Mouse (Mus musculus) intestine, embryonic 16.5 days (tissue): Measurements from ENCODE around the gene Selenof. TPM values are rescaled to one million over a fixed set of nuclear protein-coding genes. Genes with fewer than 3 reads are reported as not detected.
"Not testable (repeated sequence)": the region's sequence is repeated elsewhere in the genome, so short reads cannot be mapped to it uniquely, and the experiment has no call there.

Source experiments
- ATAC-seq: fragments of 200-750 bp; cut with Nextera tagmentation; 2 replicates; pipeline ENCODE4 v1.8.0; 2017; ENCODE audit warnings: moderate TSS enrichment, moderate library complexity
- H3K27ac ChIP-seq: fragments of 300-500 bp; sonication (generic); 2 replicates; pipeline ENCODE4 v1.5.1; 2014; ENCODE audit warnings: mild to moderate bottlenecking, low read length
- H3K27me3 ChIP-seq: fragments of 300-500 bp; sonication (generic); replicated peaks from 2 replicates; pipeline ENCODE4 v1.6.1; 2014; ENCODE audit warnings: low read length, control low read depth, mixed read lengths; ENCODE audit not compliant: control insufficient read depth, insufficient read depth
- H3K36me3 ChIP-seq: fragments of 300-500 bp; sonication (generic); 2 replicates; pipeline ENCODE4 v1.6.1; 2014; ENCODE audit warnings: low read length, control low read depth; ENCODE audit not compliant: control insufficient read depth, insufficient read depth
- H3K4me1 ChIP-seq: fragments of 300-500 bp; sonication (generic); 2 replicates; pipeline ENCODE4 v1.6.1; 2014; ENCODE audit warnings: low read length, control low read depth, mixed read lengths; ENCODE audit not compliant: control insufficient read depth, insufficient read depth
- H3K4me2 ChIP-seq: fragments of 300-500 bp; sonication (generic); 2 replicates; pipeline ENCODE4 v1.6.1; 2014; ENCODE audit warnings: low read depth, low read length, control low read depth
- H3K4me3 ChIP-seq: fragments of 300-500 bp; sonication (generic); 2 replicates; pipeline ENCODE4 v1.5.1; 2014; ENCODE audit warnings: mild to moderate bottlenecking, low read length
- H3K9ac ChIP-seq: fragments of 300-500 bp; sonication (generic); 2 replicates; pipeline ENCODE4 v1.6.1; 2014; ENCODE audit warnings: low read depth, low read length
- H3K9me3 ChIP-seq: fragments of 300-500 bp; sonication (generic); 2 replicates; pipeline ENCODE4 v1.6.1; 2016; ENCODE audit warnings: low read length, control low read depth; ENCODE audit not compliant: control insufficient read depth
- WGBS: fragments of 180-500 bp; shearing (Covaris S2); extraction: QIAGEN DNeasy Blood & Tissue Kit; methylation state at CpG from one replicate; pipeline ENCODE4 v1.1.7; 2014; 5-methylcytosine and 5-hydroxymethylcytosine counted together
- polyA plus RNA-seq: library from polyadenylated mRNA; unstranded; fragments of >200 nt; fragmentation: Nextera tagmentation; extraction: Ambion mirVana; gene quantifications from 2 replicates; pipeline ENCODE4 v1.2.1, GENCODE M21; 2015

Gene Selenof
- polyA plus RNA-seq, 1 experiment from 2014 or later, result 626 TPM

DNA sequence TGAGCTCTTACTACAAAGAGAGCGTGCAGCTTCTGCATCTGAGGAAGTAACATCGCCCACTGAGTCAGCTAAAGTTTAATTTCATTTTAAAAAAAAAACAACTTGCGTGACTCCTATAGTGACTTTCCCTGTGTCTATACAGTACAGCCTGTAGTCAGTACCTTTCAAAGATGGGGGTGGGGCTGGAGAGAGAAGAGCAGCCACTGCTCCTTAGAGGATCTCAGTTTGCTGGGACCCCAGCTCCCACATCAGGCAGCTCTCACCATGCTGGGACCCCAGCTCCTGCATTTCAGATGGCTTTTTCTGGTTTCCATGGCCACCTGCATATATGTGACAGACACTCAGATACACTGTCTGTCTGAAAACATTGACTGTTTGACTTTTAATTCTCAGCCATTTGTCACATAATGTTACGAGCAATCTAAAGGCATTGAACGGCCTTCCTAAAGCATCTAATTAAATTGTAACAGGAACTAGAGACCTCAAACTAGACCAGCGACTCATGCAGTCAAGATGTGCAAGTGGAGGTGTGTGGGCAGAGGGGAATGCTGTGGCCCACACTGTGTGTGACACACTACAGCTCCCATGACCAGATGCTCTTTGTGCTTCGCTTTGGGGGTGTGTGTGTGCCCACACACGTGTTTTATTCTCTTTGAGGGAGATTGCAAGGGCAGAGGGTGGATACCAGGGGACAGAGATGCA lies 19.2 kb downstream of the Selenof start:
- Histone ChIP-seq H3K4me1 (peaks cover 7% of the 10 kb centered on the region; the same call in 1 of the 2 replicates), H3K4me3 (no peak overlapping the region), H3K27ac (no peak overlapping the region), H3K36me3 (peaks cover 5% of the 10 kb centered on the region; the same call in 1 of the 2 replicates), H3K27me3 (no peaks in the 10 kb centered on the region), H3K9me3 (no peaks in the 10 kb centered on the region), H3K4me2 (no peak overlapping the region), H3K9ac (no peak overlapping the region)
- whole genome bisulfite sequencing, result 86% methylated on average over 8 of the region's 8 CpGs
- no peak for ATAC-seq

DNA sequence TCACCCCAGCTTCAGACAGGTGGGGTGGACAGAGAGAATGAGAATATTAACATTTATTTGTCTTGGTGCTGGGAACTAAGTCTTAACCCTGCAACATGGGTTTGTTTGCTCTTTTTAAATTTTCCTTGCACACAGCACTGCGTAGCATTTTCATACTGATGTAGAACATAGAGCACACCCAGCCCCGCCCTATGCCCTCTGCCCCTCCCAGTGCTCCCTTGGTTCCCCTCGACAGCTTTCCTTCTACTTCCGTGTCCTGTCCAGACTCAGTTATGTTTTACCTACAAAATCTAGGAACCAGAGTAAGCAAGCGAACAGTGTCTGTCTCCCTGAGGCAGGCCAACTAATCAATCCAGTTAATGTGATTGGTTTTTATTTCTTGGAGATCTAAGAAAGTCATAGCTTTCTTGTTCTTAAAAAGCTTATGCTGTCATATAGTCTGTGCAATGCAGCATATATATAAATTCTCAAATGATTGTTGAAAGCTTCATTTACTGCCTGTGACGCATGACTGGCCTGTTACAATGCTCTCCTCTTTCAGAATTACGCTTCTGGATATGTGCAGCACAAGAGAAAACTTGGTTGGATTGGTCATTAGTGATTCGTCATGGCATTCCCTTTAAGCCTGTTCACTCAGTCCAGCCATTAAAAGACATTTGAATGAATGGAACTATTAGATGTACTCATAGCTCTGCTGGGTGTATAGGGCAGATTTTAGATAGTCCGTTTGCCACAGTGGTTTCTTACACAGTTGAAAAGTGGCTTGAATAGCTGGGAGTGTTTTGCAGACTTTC lies 23.1 kb downstream of the Selenof start:
- ATAC-seq, result peak; percentile 86
- Histone ChIP-seq H3K27me3 (no peaks in the 10 kb centered on the region), H3K4me1 (peaks cover 4% of the 10 kb centered on the region; the same call in 1 of the 2 replicates), H3K9me3 (no peaks in the 10 kb centered on the region), H3K4me2 (no peak overlapping the region), H3K4me3 (no peak overlapping the region), H3K9ac (no peak overlapping the region), H3K36me3 (peaks cover 11% of the 10 kb centered on the region), H3K27ac (no peak overlapping the region)
- 77% methylated on average over 9 of the region's 9 CpGs for WGBS

DNA sequence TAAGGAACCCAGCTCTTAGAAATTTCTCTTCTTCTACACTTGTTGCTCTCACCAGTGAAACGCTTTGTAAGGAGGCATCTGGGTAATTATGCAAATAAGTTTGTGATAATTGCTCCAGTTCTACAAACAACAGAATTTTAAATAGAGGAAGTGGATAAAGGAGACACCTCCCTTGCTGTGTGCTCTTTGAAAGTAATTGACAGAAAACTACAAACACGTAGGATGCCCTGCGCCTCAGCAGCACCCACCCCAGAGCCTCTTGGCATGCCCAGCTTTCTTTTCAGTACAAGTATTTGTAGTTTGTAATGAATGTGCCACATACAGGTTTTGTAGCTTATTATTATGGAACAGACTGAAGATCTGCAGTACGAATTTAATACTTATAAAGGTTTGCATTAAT lies 27.0 kb downstream of the Selenof start:
- no peak for ATAC-seq
- H3K9me3 ChIP-seq, result no peaks in the 10 kb centered on the region
- no peak overlapping the region for H3K9ac ChIP-seq
- no peak overlapping the region for H3K4me3 ChIP-seq
- no peak overlapping the region for H3K27ac ChIP-seq
- 82% methylated on average over 4 of the region's 4 CpGs for WGBS
- H3K4me2 ChIP-seq, result no peak overlapping the region
- H3K4me1 ChIP-seq, result peaks cover 4% of the 10 kb centered on the region; the same call in 1 of the 2 replicates
- H3K36me3 ChIP-seq, result peaks cover 9% of the 10 kb centered on the region; the same call in 1 of the 2 replicates
- H3K27me3 ChIP-seq, result no peaks in the 10 kb centered on the region

DNA sequence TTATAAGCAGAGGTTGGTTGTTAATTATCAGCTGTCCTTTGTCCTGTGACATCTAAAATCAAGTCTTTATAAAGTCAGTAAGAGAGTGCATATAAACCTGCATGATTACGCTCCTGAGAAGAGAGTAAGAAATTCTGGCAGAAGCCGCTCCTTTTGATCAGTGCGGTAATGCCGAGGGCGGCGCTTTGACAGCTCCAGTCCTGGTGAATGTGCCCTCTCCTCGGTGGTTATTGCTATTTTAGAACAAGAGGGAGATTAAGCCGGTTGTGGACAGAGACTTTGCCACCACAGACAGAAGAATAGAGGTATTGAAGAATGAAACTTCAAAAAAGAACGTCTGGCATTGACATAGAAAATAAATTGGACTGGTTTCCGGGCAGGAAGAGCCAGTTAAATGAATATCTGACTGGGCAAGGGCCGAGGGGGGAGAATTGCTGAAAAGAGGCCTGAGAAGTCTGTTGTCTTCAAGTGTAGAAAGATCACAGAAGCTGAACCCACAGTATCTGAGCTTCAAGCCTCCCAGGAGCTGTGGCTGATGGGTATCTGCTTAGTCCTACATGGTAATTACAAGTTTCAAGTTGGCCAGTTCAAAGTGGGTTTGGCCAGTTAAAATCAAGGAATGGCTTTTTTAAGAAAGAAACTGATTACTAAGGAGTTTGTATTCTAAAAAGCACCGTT lies 27.8 kb downstream of the Selenof start:
- H3K36me3 ChIP-seq, result peaks cover 9% of the 10 kb centered on the region; the same call in 1 of the 2 replicates
- no peak overlapping the region for H3K4me2 ChIP-seq
- no peak overlapping the region for H3K4me3 ChIP-seq
- peaks cover 2% of the 10 kb centered on the region; the same call in 1 of the 2 replicates for H3K4me1 ChIP-seq
- no peak overlapping the region for H3K9ac ChIP-seq
- 77% methylated on average over 12 of the region's 12 CpGs for WGBS
- no peaks in the 10 kb centered on the region for H3K27me3 ChIP-seq
- ATAC-seq, result no peak
- H3K9me3 ChIP-seq, result no peaks in the 10 kb centered on the region
- no peak overlapping the region for H3K27ac ChIP-seq

DNA sequence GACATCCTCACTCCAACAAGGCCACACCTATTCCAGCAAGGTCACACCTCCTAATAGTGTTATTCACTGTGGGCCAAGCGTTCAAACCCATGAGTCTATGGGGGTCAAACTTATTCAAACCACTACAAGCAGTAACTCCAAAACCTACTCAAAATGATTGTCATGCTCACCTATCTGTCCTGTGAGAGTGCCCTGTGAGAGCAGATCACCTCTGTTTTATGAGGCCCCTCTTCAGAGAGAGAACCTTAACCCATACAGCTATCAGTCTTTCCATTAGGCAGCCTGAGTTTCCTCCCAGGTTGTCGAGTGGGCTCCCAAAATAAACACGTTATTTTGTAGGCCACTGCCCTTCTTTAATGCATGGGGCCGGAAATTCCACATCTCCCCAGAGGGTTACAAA lies 32.3 kb downstream of the Selenof start:
- Histone ChIP-seq H3K36me3 (peaks cover 6% of the 10 kb centered on the region; the same call in 1 of the 2 replicates), H3K4me2 (no peak overlapping the region), H3K27me3 (no peaks in the 10 kb centered on the region), H3K4me3 (no peak overlapping the region), H3K9ac (no peak overlapping the region), H3K27ac (no peak overlapping the region), H3K9me3 (no peaks in the 10 kb centered on the region), H3K4me1 (no peaks in the 10 kb centered on the region)
- no peak for ATAC-seq
- 65% methylated on average over 4 of the region's 4 CpGs for WGBS

DNA sequence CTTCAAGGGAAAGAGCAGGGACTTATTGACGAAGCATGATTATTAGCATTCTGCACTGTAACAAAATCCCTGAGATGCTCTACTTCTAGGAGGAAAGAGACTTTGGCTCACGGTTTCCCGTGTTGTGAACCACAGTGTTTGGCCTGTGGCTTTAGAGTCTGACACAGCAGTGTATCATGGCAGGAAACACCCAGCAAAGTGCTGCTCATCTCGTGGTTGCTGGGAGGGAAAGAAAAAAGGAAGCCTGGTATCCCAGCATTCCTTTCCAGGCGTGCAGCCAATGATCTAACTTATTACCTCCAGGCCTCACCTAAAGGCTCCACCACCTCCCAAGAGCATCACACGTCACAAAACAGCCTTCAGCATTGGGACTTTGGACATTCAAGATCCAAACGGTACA lies 32.7 kb downstream of the Selenof start:
- Histone ChIP-seq H3K36me3 (peaks cover 4% of the 10 kb centered on the region; the same call in 1 of the 2 replicates), H3K4me3 (no peak overlapping the region), H3K27me3 (no peaks in the 10 kb centered on the region), H3K27ac (no peak overlapping the region), H3K4me1 (no peaks in the 10 kb centered on the region), H3K9me3 (no peaks in the 10 kb centered on the region), H3K9ac (no peak overlapping the region), H3K4me2 (no peak overlapping the region)
- no peak for ATAC-seq
- 70% methylated on average over 7 of the region's 7 CpGs for WGBS

DNA sequence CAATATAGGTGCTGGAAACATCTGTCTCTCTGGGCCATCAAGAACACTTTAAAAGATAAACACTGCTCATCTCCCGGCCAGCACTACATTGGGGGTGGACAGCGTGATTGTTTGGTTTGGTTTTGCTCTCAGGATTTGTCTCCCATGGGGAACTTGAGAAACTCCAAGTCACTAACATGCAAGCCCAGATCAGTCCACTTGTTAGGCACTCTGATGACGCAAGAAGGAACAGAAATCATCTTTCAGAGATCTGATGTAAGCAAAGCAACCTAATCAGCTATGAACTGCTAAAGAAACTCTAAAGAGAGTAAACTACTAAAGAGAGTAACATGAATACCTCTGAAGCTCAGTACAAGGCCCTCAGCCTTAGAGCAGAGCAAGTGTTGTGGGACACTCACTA lies 33.5 kb downstream of the Selenof start:
- 53% methylated on average over 3 of the region's 3 CpGs for WGBS
- no peak overlapping the region for H3K27ac ChIP-seq

DNA sequence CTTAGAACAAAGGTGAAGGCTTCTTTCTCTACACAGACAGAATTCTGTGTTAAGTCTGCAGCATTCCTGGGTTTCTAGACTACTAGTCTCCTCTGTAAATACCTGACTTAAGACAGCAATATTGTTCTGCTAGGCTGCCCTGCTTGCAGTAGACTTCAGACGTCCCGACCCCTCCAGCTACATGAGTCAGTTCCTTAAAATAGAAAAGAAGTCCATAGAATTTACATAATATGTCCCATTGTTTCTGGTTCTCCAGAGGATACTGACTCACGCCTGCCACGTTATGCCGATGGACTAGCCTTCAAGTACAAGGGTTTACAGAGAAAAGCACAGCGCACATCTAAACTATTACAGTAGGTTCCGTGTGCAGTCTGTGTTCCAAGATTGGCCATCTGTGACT lies 34.1 kb downstream of the Selenof start:
- Histone ChIP-seq H3K9ac (no peak overlapping the region), H3K4me2 (no peak overlapping the region), H3K4me1 (no peaks in the 10 kb centered on the region), H3K36me3 (no peaks in the 10 kb centered on the region), H3K27me3 (no peaks in the 10 kb centered on the region), H3K4me3 (no peak overlapping the region), H3K9me3 (no peaks in the 10 kb centered on the region), H3K27ac (no peak overlapping the region)
- 62% methylated on average over 7 of the region's 7 CpGs for whole genome bisulfite sequencing
- no peak for ATAC-seq

More for the DNA sequence above, 33.5 kb downstream of the Selenof start:
- H3K4me2 ChIP-seq, result no peak overlapping the region
- ATAC-seq, result no peak
- H3K9ac ChIP-seq, result no peak overlapping the region
- H3K9me3 ChIP-seq, result no peaks in the 10 kb centered on the region
- H3K27me3 ChIP-seq, result no peaks in the 10 kb centered on the region
- no peaks in the 10 kb centered on the region for H3K4me1 ChIP-seq
- no peak overlapping the region for H3K4me3 ChIP-seq
- H3K36me3 ChIP-seq, result no peaks in the 10 kb centered on the region

DNA sequence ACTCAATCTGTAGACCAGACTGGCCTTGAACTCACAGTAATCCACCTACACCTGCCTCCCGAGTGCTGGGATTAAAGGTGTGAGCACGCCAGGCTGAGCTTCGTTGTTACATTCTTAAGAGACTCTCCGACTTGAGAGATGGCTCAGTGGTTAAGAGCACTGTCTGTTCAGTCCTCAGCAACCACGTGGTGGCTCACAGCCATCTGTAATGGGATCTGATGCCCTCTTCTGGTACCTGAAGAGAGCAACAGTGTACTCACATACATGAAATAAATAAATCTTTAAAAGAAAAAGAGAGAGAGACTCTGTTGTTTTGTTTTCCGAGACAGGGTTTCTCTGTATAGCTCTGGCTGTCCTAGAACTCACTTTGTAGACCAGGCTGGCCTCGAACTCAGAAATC lies 35.7 kb downstream of the Selenof start:
- not testable (repeated sequence) for H3K4me3 ChIP-seq, H3K27ac ChIP-seq, H3K9ac ChIP-seq, H3K4me2 ChIP-seq, H3K36me3 ChIP-seq, H3K4me1 ChIP-seq, H3K9me3 ChIP-seq, H3K27me3 ChIP-seq, ATAC-seq
- 67% methylated on average over 7 of the region's 7 CpGs for WGBS
